Mouse (Mus musculus) monocyte, adult 59 days (primary cell): ENCODE data around the gene Gm20388. TPM values are rescaled to one million over a fixed set of nuclear protein-coding genes. Genes with fewer than 3 reads are reported as not detected.

Experiments
- total RNA-seq, 2 experiments: library from RNA; stranded (reverse); gene quantifications; one replicate each; pipeline ENCODE4 v1.2.4; 2023

Gm20388 gene
- total RNA-seq, 2 experiments from 2014 or later = 7.1 to 17.1 TPM

DNA sequence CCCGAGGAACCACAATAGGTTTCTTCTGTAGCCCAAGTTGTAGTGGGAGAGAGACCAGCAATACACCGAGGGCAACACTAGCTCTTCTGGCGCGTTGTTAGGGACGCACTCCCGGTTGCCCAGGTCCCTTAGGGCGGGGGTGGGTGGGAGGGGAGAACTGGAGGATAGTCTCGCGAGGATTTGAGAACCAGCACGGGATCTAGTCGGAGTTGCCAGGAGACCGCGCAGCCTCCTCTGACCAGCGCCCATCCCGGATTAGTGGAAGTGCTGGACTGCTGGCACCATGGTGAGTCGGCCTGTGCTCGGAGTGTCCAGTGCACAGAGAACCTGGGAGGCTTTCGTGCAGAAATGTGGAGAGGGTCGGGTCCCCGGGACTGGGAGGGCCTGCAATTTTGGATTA lies 3608.0 kb downstream of the Gm20388 start, which contains the start of gene Gas8:
Gene Gas8 (plus strand): TSS at position 168 of the 400 bp plus-strand sequence.

DNA sequence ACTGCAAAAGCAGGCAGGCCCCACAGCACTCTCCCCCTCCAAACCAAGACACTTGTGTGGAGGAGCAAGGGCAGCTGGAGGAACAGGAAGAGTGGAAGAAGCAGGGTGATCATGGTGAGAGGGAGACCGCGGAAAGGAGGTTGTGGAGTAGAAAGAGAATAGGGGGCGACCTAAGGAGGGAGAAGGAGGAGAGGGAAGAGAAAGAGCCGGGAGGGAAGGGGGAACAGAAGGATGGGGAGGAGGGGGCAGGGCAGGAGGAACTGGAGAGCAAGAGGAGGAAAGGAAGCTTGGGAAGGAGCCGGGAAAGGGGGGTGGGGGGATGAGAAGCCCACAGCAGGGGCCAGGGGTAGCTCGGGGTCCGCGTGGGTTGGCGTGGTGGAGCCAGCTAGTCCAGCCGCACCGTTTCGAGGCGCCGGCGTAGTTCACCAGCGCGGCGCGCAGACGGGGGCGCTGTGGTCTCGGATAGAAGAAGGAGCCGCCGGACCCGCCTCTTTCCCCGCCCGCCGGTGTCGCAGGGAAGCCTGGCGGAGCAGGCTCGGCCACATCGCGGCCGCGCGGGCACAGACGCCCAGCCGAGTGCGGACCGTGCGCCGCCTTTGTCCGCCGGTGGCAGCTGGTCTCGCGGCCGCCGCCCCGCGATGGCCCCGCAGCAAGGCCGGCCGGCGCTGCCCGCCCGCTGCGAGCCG lies 3742.8 kb downstream of the Gm20388 start, which contains the start of gene Rhou:
Gene Rhou (plus strand): TSS at position 622 of the 686 bp plus-strand sequence.

DNA sequence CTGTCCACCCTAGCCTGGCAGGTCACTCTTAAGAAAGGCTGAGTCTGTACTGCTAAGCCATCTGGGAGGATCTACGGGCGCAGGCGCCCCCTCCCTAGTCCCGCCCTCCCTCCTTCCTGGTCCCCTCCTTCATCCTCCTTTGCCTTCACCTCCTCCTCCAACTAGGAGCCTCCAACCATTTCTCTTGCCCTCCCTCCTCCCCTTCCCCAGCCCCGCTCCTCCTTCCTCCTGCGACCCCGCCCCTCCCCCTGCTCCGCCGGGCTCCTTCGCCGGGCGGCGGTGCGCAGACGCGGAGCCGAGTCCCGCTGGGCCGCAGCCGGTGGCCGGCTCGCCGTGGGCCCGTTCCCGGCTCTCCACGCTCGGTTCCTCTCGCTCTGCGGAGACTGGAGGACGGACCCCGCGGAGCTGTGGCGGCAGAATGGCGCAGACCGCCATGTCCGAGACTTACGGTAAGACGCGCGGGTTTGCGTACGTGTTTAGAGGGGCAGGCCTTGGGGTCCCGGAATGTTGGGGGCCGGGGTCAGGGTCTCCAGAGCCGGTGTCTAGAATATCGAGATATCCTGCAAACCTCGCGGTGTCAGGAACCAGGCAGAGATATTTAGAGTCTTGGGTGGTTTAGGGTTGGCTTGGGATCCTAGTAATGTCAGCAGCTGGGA lies 3895.2 kb downstream of the Gm20388 start, which contains the start of gene Rab4a:
Gene Rab4a (plus strand): TSS at position 268 of the 656 bp plus-strand sequence.

GRCm38 (mm10) chr8:123859648-123860259 lies 3949.1 kb downstream of the Gm20388 start, which contains the start of gene Ccsap:
Gene Ccsap, minus strand, starts transcription at chr8:123860209.

GRCm38 (mm10) chr8:123894502-123895097 lies 3984.0 kb downstream of the Gm20388 start, which contains the start of gene Acta1:
Gene Acta1, minus strand, starts transcription at chr8:123894751.

DNA sequence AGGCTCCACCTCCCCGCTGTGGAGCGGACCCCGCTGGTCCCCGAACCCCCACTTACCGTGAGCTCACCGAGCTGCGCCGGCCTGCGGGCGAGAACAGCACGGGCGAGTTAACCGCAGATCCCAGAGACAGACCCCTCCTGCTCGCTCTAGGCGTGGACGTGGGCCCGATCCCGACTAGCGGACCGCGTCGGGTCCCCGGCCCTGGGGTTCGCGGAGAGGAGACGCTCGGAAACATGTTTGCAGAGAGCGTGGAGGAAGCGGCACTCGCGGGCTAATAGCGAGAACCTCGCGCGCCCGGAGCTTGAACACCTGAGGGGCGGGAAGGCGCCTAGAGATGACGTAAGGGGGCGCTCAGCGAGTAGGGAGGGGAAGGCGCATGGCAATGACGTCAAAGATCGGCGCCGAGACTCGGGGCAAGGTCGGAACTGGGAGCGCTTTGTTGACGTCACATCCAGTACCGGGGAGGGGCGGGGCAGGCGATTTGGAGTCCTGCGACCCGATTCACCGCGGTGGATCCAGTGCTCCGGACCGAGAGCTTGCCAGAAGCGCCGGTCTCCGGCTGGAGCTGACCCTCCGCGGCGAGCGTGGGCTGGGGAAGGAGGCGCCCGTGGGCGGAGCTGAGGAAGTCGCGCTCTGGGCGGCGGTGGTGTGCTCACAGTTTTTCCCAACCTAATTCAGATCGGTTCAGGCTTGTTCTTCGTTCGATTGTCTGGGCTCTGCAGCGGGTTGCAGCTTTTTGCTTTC lies 4038.5 kb downstream of the Gm20388 start, which contains the start of gene Nup133:
Gene Nup133 (minus strand): TSS at position 324 of the 744 bp plus-strand sequence.

GRCm38 (mm10) chr8:123982826-123983400 lies 4072.3 kb downstream of the Gm20388 start, which contains the start of gene Abcb10:
Gene Abcb10, minus strand, starts transcription at chr8:123983122.

DNA sequence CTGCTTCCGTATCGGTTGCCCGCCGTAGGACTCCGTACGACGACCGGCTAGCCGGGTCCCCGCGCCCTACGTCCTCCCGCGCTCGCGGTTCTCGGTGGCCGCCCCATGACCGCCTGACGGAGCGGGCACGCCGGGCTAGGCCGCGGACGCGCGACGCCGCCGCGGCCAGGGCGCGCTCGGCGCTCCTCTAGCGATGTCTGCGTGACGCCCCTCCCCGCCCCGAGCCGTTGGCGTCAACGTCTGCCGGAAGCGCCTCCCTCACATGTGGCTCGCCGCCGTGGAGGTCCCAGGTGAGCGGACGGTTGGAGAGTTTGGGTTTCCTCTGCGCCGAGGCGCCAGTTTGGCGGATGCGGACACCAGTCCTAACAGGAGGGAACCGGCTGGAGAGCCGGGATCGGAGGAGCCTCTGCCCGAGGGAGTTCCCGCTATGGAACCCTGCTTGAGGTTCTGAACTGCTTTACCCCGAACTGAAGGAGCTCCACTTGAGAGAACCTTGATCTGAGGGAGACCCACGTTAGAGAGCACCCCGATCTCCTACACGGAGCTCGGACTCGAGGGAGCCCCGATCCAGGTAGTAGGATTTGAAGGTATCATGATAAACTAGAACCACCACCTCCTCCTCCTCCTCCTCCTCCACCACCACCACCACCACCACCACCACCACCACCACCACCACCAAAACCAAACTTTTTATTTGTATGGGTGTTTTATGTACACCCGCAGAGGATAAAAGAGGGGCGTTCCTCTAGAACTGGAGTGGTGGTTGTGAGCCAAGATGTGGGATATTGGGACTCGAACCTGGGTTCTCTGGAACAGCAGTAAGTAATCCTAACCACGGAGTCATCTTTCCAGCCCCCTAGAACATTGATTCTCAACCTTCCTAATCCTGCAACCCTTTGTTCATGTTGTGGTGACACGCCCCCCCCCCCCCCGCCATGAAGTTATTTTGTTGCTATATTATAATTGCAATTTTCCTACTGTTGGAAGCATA lies 4110.9 kb downstream of the Gm20388 start, which contains the start of the genes Taf5l and Urb2:
Gene Taf5l (minus strand): TSS at position 161 of the 991 bp plus-strand sequence.
Gene Urb2 (plus strand): TSS at position 272 of the 991 bp plus-strand sequence.

GRCm38 (mm10) chr8:124231176-124231484 lies 4320.5 kb downstream of the Gm20388 start, which contains the start of gene Galnt2:
Gene Galnt2, plus strand, starts transcription at chr8:124231391.

Other genes with a start within 250 kb of the Gm20388 start
- gene Wfdc1, start 244.5 kb upstream of the Gm20388 start, total RNA-seq = not detected
- gene Atp2c2, start 210.8 kb upstream of the Gm20388 start, total RNA-seq = not detected
- gene Tldc1, start 132.4 kb upstream of the Gm20388 start, total RNA-seq = 1 to 10 TPM; 3.7 to 4.1 TPM
- 100 to 1,000 TPM; 842 to 879 TPM for gene Cotl1, start 70.3 kb upstream of the Gm20388 start, total RNA-seq
- gene Klhl36, start 48.6 kb upstream of the Gm20388 start, total RNA-seq = 10 to 100 TPM; 11.4 to 13.6 TPM
- gene Usp10, start 481 bp upstream of the Gm20388 start, total RNA-seq = 10 to 100 TPM; 45.9 to 54.0 TPM
- gene Crispld2, start 81.6 kb downstream of the Gm20388 start, total RNA-seq = 1 to 10 TPM in 1 of 2 experiments, under 1 TPM in 1; 0.15 to 1.4 TPM
- 10 to 100 TPM; 60.1 to 64.1 TPM for gene Zdhhc7, start 190.6 kb downstream of the Gm20388 start, total RNA-seq
- 100 to 1,000 TPM; 133 to 139 TPM for gene 6430548M08Rik, start 203.3 kb downstream of the Gm20388 start, total RNA-seq